Mouse (Mus musculus): ENCODE results near the gene Cpped1. TPM values are rescaled to one million over a fixed set of nuclear protein-coding genes. Genes with fewer than 3 reads are reported as not detected.

Cpped1 gene
- polyA plus RNA-seq (2012; rRNA removed; ENCODE audit: low replicate concordance), result 27.6 and 32.5 TPM in 2 replicates

DNA sequence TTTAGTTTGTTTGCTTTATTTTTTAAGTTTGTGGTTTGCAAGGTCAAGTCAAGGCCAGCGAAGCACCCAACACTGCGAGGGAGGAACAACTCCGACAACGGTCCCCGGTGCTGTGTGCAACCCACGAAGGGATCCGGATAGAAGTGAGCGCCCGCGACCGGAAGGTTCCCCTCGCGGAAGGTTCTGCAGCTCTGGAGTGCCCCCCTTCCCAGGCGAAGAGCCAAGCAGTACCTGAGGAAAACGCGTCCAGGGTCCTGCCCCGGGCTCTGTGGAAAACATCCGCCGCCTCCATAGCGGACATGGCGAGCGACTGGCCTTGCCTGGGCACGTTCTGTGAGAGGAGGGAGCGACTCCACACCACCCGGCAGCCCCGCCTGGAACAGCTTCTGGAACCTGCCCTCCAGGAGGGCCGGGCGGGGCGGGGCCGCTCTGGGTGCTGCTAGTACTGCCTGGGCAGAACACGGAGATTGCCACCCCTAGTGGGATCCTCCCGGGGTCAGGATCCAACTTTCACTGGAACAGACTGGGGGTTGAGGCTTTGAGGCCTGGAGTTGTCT, at the start of gene Cpped1:
TSS of gene Cpped1 (minus strand) at position 411 of the 557 bp plus-strand sequence.

Other genes starting within 250 kb of the Cpped1 start
- 0.18 and 0.53 TPM in 2 replicates for gene Shisa9, start 74.7 kb upstream of the Cpped1 start, polyA plus RNA-seq (2012; rRNA removed; ENCODE audit: low replicate concordance)

Measured in duodenum, adult 2 months (tissue).